Mouse (Mus musculus): Measurements from ENCODE around the gene Stx2.

DNA sequence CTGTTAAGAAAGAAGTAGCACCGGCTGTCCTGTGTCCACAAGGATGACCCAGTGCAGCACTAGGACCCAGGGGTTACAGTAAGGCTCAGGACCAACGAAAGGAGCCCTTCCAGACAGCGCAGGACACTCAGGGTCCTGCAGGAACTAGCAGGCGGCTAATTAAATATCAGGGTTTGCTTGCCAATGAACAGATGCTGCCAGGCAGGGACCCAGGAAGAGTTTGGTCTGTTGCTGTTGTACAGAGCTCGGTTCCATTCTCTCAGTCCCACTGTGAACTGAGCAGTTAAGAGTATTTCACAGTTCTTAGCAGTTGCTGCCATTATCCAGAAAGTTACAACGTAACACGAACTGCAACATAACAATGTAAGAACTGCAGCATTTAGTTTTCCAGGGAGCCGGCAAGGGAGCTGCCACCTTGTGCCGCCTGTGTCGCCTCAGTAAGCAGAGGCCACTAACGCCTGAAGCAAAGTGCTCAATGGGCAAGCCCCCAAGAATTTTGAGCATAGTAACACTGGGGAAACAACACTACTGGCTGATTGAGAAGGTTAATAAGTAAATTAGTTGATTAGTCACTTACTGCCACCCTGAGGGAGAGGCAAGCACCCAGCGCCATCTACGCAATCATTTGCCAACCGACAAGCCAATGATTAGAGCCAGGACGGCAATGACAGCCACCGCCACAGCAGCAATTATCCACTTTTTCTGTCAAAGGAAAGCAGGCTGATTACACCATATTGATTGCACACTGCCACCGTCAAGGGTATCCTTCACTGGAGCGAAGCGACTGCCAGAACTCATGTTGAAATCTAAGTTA, 21.0 kb downstream of the Stx2 start:
- TF ChIP-seq CTCF (conservative IDR thresholded peaks at IDR 0.05 in 1 of 2, IDR thresholded peaks at IDR 0.05 in 1 of 2; ENCODE audit: low read depth in 2 of 2, low read length in 2 of 2) (no peak), MAZ (IDR thresholded peaks at IDR 0.05; ENCODE audit: low read depth, low read length) (no peak), EP300 (IDR thresholded peaks at IDR 0.05; ENCODE audit: low read length) (no peak), POLR2A (IDR thresholded peaks at IDR 0.05; ENCODE audit: low read depth, low read length) (no peak), E2F4 (IDR thresholded peaks at IDR 0.05; ENCODE audit: insufficient replicate concordance, low read depth, low read length) (no peak), ETS1 (conservative IDR thresholded peaks at IDR 0.05; ENCODE audit: low read depth, low read length) (no peak), CHD1 (IDR thresholded peaks at IDR 0.05; ENCODE audit: low read depth, low read length) (no peak), USF1 (IDR thresholded peaks at IDR 0.05; ENCODE audit: low read depth, low read length) (no peak)
